Mouse (Mus musculus): ENCODE results near the gene Ift81.

DNA sequence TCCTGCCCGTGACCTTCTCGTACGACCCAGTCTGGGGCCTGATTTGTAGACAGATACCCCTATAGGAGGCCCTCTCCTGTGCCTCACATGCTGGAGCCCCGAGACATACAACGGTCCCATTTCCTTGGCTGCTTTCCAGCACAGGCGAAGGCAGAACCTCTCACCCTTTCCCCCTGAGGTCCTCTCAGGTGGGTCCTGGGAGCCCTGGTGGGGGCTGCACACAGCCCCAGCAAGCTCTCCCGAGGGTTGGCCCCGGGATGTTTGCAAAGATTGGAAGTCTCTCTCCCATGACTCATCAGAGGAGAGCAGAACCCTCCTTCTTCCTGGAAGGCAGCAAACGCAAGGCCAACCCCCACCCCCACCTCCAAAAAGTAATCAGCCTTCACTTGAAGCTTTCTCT, 102.9 kb downstream of the Ift81 start:
- TF ChIP-seq CTCF (IDR thresholded peaks at IDR 0.05; ENCODE audit: low read depth) (no peak), EP300 (IDR thresholded peaks at IDR 0.05; ENCODE audit: low read depth) (no peak)

Measured in heart, postnatal 0 days (tissue).